Mouse (Mus musculus) 416B (cell line): Measurements from ENCODE around the gene Gm17349.

ENCODE experiments used
- DNase-seq: peaks from one replicate; pipeline ENCODE4 v3.0.0; 2011; ENCODE audit warnings: low read depth

Gene Gm17349

GRCm38 (mm10) chr15:99699715-99700114, 5.6 kb downstream of the Gm17349 start:
- no peak for DNase-seq

- no peak for DNase-seq
Measured at GRCm38 (mm10) chr15:99698533-99699085, 6.7 kb downstream of the Gm17349 start.

GRCm38 (mm10) chr15:99697309-99697708, 8.0 kb downstream of the Gm17349 start:
- no peak for DNase-seq

GRCm38 (mm10) chr15:99691976-99692375, 13.3 kb downstream of the Gm17349 start:
- DNase-seq, result no peak

GRCm38 (mm10) chr15:99690924-99691323, 14.4 kb downstream of the Gm17349 start:
- no peak for DNase-seq

GRCm38 (mm10) chr15:99688712-99689111, 16.6 kb downstream of the Gm17349 start:
- DNase-seq, result peak; percentile 77

GRCm38 (mm10) chr15:99684156-99684555, 21.1 kb downstream of the Gm17349 start:
- no peak for DNase-seq

- DNase-seq, result peak; percentile 57
Measured at GRCm38 (mm10) chr15:99682880-99683279, 22.4 kb downstream of the Gm17349 start.

GRCm38 (mm10) chr15:99679008-99679407, 26.3 kb downstream of the Gm17349 start:
- no peak for DNase-seq

GRCm38 (mm10) chr15:99678063-99678800, 27.1 kb downstream of the Gm17349 start:
- DNase-seq, result peak; percentile 67

- no peak for DNase-seq
Measured at GRCm38 (mm10) chr15:99677089-99677488, 28.2 kb downstream of the Gm17349 start.

GRCm38 (mm10) chr15:99674866-99675265, 30.4 kb downstream of the Gm17349 start:
- no peak for DNase-seq

- DNase-seq, result no peak
Measured at GRCm38 (mm10) chr15:99671783-99672182, 33.5 kb downstream of the Gm17349 start.

- no peak for DNase-seq
Measured at GRCm38 (mm10) chr15:99670964-99671670, 34.2 kb downstream of the Gm17349 start.

GRCm38 (mm10) chr15:99670154-99670821, 35.0 kb downstream of the Gm17349 start, which contains the start of gene Asic1:
Gene Asic1, plus strand, starts transcription at chr15:99670368.
- no peak for DNase-seq

GRCm38 (mm10) chr15:99669392-99669791, 35.9 kb downstream of the Gm17349 start:
- DNase-seq, result no peak

- DNase-seq, result peak; percentile 77
Measured at GRCm38 (mm10) chr15:99668881-99669280, 36.4 kb downstream of the Gm17349 start.

GRCm38 (mm10) chr15:99667544-99667943, 37.7 kb downstream of the Gm17349 start:
- no peak for DNase-seq

GRCm38 (mm10) chr15:99664600-99665451, 40.5 kb downstream of the Gm17349 start:
- peak; percentile 94 for DNase-seq

- DNase-seq, result peak; percentile 45
Measured at GRCm38 (mm10) chr15:99663964-99664599, 41.2 kb downstream of the Gm17349 start.

GRCm38 (mm10) chr15:99662371-99662770, 42.9 kb downstream of the Gm17349 start:
- DNase-seq, result no peak
